Mouse (Mus musculus) heart, postnatal 0 days (tissue): ENCODE data around the gene Ccdc127.

Experiments used
- CTCF ChIP-seq: IDR thresholded peaks from 2 replicates; pipeline ENCODE4 v1.5.1; 2016; ENCODE audit warnings: antibody characterized with exemption, control low read depth, low read depth
- EP300 ChIP-seq: IDR thresholded peaks from 2 replicates; pipeline ENCODE4 v1.6.1; 2016; ENCODE audit warnings: antibody characterized with exemption, low read depth

- TF ChIP-seq CTCF (no peak), EP300 (no peak)
These were observed 33.7 kb upstream of the Ccdc127 start for GRCm38 (mm10) chr13:74316386-74316785.
